Mouse (Mus musculus): ENCODE measurements at regions not wholly inside any gene's neighbourhood (a gene's known extent, or its start where the extent isn't known, plus 50 kb on each side); places are given as distances from the start of the nearest gene placed in this dataset.
"Not testable (repeated sequence)": the region's sequence is repeated elsewhere in the genome, so short reads cannot be mapped to it uniquely, and the experiment has no call there.

DNA sequence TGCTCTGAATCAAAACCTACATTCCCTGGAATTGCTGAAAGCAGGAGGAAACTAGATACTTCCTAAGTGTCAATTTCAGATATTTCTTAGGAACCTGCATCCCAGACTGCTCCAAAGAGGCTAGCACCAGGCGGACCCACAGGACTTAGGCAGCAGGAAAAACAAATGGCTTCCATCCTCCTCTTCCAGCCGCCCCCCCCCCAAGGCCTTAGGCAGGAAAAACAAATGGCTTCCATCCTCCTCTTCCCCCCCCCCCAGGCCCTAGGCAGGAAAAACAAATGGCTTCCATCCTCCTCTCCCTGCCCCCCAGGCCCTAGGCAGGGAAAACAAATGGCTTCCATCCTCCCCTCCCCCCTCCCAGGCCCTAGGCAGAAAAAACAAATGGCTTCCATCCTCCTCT is 64.5 kb upstream of the Nap1l2 start:
- no peak for ATAC-seq (replicated peaks; ENCODE audit: poor library complexity)

DNA sequence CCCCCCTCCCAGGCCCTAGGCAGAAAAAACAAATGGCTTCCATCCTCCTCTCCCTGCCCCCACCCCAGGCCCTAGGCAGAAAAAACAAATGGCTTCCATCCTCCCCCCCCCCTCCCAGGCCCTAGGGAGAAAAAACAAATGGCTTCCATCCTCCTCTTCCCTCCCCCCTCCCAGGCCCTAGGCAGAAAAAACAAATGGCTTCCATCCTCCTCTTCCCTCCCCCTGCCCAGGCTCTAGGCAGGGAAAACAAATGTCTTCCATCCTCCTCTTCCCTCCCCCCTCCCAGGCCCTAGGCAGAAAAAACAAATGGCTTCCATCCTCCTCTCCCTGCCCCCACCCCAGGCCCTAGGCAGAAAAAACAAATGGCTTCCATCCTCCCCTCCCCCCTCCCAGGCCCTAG is 65.0 kb upstream of the Nap1l2 start:
- ATAC-seq (replicated peaks; ENCODE audit: poor library complexity) = not testable (repeated sequence)

DNA sequence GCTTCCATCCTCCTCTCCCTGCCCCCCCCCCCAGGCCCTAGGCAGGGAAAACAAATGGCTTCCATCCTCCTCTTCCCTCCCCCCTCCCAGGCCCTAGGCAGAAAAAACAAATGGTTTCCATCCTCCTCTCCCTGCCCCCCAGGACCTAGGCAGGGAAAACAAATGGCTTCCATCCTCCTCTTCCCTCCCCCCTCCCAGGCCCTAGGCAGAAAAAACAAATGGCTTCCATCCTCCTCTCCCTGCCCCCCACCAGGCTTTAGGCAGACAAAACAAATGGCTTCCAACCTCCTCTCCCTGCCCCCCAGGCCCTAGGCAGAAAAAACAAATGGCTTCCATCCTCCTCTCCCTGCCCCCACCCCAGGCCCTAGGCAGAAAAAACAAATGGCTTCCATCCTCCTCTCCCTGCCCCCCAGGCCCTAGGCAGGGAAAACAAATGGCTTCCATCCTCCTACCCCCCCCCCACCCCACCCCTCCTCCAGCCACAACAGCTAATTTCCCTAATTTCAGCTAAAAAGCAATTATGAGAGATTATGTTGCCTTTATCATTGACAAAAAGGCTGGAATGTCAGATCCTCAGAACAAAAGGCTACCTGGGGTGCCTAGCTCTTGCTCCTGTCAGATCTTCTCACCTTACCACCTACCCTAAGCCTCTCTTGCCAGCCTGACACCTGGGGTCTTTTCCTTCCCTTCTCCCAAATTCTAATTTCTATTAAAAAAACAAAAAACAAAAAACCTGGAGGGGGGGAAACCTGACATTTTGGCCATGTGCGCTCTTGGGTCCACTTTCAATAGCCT is 65.8 kb upstream of the Nap1l2 start:
- ATAC-seq (replicated peaks; ENCODE audit: poor library complexity) = not testable (repeated sequence)

DNA sequence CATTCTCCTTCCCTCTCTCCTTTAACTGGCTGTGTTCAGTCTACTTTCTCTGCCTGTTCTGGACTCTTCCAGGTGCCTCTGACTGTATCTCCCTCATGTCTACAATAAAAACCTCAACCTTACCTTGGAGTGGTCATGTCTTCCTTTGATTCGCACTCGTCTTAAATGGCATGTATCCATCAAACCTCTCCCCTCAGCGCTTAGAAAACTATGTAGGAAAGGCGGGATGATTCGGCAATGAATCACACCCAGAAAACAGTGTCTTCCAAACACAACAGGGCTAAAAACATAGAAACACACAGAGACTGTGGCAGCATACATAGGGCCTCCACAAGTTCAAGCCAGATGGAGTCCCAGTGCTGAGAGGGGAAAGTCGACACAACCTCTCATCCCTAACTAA is 66.4 kb upstream of the Nap1l2 start:
- ATAC-seq (replicated peaks; ENCODE audit: poor library complexity) = no peak

DNA sequence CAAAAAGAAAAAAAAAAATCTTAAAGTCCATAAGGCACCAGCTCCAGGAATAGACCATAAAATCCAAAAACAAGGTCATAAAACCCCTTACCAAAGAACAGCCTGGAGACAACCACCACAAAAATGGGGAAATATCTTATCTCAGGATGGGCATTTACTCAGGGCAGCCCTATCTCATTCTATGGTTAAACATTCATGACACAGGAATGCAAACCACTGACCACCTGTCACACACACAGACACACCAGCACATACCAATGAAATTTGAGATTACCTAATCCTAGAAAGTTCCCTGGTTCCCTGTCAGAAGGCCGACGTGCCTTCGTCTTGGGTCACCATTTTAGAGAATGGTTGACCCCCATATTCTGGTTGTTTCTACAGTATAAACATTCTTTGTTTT is 66.3 kb upstream of the Cdx4 start:
- no peak for ATAC-seq (replicated peaks; ENCODE audit: poor library complexity)

DNA sequence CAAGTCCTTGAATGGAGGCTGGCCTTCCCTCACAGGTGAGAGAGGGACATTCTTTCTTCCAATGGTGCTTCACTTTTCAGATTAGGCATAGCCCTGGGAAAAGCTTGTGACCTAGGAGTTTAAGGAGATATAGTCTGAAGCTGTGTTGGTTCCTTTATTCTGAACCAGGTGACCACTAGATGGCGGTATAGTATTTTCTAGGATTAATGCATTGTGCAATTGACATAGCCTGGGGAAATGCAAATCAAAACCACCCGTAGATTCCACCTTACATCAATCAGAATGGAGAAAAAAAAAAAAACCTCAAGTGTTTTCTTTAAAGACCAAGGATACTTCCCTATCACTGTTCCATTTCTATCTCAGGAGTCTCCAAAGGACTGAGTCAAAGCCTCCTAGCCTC is 61.3 kb upstream of the Cdx4 start:
- peak; percentile 50; the same call in 1 of the 2 replicates for ATAC-seq (replicated peaks; ENCODE audit: poor library complexity)

Data from megakaryocyte progenitor cell, adult 5-6 weeks (primary cell).